Mouse (Mus musculus): ENCODE data around the gene Fgd3. TPM values are rescaled to one million over a fixed set of nuclear protein-coding genes. Genes with fewer than 3 reads are reported as not detected.

Fgd3 gene
- total RNA-seq, 2 experiments from 2014 or later: 0.54 to 0.97 TPM

DNA sequence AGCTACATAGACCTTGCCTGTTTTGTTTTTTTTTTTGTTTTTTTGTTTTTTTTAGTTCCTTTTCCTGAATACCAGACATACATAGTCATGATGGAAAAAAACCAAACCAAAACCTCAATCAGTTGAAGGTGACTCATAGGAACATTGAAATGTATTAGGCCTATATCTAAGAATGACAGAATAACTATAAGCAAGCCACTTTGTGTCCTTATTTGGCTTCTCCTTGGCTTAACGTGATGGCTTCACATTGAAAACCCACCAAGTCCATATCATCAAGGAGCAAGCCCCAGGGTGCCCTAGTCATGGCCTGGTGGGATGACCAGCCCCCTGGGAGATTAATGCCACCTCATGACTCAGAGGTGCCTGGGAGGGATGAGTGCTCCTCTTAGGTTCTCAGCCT lies 19.3 kb downstream of the Fgd3 start:
- DNase-seq: no peak

DNA sequence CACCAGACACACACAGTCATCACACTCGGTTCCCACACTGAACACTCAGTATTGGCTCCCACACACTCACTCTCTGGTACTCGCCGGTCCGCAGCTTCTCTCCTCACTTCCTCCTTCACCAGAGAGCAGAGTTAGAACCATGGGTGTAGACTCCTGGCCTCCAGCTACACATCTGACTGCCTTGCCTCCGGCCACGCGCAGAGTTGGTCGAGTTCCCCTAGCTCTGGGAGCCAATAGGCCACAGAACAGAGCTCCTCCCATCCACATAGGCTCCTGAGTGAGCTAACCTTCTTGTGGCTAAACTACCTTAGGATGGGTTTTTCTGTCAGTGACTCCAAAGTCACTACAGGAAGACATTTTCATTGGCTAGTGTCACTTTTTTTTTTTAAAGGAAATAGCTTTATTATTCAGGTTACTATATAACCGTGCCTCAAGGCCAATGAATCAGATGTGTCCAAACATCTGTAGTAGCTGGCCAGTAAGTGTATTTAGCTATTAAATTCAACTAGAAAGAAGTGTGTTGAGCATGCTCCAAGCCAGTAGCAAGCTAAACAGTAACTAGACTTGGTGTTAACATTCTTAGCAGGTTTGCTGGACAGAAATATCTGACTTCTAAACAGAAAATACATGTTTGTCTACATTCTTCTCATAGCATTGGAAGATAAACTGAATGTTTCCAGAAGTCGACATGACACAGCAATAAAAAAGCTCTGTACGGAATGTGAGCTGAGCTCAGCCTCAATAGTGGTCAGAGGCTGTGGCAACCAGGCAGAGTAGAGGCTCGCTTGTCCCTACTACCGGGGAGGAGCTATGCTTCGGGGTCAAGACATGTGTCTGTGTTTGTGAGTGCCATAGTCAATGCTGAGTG lies 21.4 kb downstream of the Fgd3 start:
- no peak for DNase-seq

DNA sequence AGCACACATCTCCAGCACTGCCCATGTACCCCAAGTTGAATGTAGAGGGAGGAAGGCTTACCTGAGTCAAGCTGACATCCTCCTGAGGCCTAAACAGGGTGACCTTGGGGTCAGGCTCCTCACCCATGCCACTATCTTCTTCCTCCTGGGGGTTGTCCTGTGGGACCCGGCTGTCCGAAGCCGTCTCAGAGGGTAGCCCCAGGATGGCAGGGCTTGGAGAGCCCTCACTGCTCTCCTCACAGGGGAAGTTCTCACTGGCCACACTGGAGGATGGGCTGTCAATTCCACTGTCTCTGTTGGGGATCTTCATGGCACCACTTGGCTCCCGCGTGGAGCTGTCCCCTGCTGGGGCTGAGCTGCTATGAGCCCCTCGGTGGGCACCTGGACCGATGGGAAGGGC lies 23.8 kb downstream of the Fgd3 start:
- DNase-seq: no peak

DNA sequence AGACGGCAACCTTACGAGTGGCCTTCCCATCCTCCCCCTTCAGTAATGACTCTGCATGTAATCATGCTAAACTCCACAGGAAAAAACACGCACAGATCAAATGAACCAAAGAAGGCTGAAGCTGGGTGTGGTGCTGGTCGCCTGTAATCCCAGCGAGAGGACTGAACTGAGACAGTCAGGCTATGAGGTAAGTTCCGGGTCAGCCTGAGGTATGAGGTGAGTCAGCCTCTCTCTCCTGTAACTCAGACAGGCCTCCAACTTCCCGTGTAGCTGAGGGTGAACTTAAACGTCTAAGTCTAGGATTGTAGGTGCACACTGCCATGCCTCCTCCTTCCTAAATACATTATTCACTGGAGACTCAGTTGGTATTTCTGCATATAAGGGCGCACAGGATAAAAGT lies 26.0 kb downstream of the Fgd3 start:
- DNase-seq: no peak

DNA sequence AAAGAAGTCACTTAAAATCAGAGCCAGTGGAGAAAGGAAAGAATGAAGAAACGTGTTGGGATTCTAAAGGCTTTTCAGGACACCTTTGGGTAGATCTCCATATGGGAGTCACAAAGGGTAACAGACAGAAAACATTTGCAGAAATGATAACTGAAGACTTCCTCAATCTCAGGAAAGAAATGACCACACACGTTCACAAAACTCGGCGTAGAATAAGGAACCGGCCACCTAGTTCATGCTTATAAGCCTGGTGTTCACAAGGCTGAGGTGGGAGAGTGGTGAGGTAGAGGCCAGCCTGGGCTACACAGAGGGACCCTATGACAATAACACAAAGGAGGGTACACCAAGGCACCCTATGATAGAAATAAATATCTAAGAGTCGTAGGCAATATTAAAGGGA lies 28.2 kb downstream of the Fgd3 start:
- no peak for DNase-seq

DNA sequence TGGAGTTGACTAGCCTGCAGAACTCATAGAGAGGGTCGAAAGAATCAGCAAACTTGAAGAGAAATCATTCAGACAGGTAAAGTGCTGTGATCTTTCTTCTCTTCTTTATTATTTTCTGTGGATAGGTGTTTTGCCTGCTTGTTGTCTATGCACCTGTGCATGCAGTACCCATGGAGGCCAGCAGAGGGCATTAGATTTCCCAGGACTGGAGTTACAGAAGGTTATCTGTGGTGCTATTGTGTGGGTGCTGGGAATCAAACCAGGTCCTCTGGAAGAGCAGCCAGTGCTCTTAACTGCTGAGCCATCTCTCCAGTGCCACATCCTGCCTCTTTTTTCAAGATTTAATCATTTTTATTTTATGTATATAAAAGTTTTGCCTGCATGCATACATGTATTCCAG lies 28.7 kb downstream of the Fgd3 start:
- DNase-seq: no peak

DNA sequence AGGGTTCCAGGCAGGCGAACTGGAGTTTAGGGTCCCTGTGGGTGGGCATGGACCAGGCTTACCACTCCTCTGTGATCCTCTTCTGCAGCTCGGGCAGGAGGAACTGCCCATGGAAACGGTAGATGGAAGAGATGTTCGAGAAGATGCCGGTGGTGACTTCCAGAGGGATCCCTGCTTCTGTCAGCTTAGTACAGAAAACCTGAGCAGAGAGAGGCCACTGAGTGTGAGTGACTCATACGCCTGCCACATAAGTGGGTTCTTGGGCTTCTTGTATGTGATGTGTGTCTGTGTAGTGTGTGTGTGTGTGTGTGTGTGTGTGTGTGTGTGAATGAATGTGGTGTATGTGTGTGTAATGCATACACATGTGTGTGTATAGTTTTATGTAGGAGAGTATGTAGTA lies 32.9 kb downstream of the Fgd3 start:
- no peak for DNase-seq

DNA sequence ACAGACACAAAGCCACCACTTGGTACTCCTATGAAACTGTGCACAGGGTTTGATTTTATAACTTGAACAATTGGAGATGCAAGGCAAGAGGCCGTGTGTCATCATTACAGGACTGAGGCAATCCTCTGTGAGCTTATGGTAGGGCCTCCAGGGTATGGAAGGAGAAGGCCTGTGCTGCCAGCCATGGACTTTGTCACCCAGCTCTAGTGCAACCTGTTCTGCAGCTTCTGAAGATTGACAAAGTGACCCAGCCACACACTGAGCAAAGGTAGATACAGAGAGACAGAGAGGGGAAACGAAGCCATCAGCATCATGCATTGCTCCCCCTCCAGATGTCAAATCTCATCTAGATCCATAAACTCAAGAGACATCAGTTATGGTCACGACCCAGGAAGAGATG lies 33.4 kb downstream of the Fgd3 start:
- no peak for DNase-seq

DNA sequence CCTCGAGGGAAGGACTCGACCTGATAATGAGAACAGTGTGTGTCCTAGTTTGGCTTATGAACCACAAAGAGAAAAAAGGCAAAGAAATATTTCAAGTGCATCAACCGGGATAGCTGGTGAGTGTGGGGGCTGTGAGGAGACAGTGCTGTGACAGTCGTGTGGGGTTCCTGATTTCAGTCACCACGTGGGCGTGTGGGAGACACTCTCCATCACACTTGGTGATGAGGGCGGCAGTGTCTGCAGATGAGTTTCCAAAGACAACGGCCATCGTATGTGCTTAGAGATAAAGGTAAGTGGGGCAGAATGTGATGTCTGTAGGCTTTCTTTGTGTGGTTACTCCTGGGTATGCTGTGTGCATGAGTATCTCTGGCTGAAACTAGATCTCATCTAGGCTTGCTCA lies 36.4 kb downstream of the Fgd3 start:
- no peak for DNase-seq

DNA sequence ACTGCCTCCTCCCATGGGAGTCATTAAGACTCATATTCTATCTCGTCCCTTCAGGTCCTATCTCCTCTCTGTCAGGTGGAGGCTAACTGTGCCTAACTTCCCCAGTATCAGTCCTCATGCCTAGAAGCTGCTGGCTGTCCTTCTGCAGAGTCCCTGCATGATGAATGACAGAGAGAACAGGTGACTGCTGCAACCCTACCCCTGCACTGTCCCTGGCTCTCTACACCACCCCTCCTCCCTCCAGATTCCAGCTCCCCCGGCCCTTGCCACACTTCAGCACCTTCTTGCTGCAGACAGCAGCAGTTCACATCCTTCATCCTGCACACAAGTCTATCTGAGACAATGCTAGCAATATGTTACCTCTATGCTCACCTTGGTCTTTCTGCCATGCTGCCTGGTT lies 37.9 kb downstream of the Fgd3 start:
- DNase-seq: peak; percentile 67

DNA sequence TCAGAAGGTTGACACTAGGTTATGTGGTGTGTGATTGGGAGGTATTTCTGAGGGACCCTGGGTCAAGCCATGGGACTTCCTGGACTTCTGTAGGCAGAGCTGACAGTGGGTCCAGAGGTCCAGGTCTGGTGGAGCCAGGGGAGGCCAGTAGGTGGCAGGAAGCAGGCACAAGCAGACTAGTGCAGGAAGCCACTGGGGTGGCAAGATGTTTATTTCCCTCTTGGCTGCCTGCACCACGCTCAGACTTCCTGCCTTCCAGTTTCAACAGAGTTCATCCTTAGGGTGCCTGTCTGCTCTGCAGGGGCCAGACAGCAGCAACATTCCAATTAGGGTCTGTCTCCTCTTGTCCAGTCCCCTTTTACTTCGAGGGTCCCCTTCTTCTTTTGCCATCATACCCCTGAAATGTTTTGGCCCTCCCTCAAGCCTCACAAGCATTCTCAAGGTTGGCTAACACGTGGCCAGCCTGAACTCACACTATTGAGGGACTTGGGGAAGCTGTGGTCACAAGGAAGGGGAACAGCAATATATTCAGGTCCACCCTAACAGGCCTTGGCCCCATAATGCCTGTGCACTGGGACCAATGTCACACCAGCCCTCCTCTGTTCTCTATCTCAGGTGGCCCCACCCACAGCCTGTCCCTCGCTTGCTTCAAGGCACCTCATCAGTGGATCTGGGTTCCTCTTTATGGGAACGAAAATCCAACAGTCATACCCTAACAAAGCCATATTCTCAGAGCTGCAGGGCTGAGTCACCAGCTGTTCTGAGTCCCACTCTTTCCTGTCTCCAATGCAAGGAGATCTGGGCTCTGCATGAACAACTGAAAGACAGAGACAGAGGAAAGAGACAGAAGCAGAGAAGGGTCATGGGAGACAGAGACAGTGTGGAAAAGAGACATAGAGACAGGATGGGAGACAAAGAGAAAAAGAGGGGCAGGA lies 48.0 kb downstream of the Fgd3 start:
- no peak for DNase-seq

DNA sequence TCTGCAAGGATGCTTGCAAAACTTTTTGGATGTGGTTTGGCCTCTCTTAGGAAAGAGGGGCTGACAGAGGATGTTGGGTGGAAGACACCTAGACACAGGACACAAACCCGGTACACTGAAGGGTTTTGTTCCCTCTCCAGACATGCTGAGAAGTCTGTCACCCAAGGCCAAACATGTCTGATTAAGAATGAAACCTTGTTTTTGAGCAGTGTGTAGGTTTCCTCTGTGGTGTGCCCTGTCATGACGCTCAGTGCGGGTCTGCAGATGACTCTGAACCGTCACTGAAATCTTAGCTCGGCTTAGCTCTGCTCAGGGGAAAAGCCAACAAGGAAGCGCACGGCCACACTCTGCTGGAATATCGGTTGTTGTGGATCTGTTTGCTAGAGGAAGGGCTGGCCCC lies 49.6 kb downstream of the Fgd3 start:
- DNase-seq: no peak

DNA sequence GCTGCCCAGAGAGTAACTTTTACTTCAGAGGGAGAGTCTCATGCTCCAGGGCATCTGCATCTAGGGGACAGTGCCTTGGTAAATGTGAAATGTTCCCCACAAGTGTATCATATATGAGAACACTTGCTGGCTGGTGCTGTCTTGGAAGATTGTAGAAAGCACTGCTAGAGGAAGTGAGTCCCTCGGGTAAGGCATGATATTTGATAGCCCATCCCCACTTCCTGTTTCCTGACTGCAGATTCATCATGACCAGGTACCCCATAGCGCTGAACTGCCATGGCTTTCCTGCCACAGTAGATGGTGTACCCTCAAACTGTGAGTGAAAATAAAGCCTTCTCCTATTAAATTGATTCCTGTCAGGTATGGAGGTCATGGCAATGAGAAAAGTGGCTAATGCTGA lies 52.5 kb downstream of the Fgd3 start:
- no peak for DNase-seq

DNA sequence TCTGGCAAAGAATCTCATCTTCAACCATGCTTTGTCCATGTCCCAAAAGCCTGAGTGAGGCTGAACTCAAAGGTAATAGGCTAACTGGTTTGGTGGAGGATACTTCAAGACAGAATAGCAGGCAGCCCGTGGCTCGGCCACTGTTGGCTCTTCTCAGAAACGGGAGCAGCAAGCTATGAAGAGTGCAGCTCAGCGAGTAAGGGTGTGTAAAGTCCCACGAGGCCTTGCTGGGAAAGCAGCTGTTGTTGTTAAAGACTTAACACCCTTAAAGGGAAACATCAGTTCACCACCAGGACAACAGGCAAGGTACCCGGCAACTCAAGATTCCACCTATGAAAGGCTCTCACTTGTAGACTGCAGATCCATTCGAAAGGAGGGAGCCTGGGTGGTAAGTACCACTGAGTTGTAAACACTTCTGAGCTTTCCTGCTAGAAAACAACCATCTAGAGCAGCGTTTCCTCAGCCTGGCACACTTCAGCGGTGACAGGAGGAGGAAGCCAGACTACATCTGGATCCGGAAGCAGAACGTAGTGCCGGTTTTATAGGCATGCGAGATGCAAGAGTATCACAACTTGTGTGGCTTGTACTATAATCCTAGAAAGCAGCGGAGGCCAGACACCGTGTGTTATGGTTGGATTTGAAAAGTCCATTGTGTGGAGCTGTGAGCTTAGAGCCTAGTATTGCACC lies 59.9 kb downstream of the Fgd3 start:
- no peak for DNase-seq

DNA sequence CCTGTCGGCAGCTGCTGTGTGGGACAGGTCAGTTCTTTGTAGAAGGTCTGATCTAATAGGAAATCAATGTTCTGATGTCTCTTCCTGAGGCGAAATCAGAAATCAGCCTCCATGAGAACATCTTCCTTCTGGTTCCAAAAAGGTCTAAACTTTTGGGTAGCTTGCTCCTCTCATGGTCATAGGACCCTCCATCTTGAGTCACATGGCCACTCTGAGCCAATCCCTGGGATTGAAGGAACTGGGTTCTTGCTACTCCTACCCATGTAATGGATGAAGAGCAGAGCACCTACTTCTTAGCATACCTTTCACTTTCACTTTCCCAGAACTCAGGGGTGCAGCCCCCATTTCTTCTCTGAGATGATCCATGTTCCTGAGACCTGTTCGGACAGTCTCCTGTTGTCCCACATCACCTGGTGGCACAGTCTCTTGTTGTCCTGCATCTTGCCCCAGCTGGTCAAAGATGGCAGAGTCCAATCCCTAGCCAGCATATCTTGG lies 62.2 kb downstream of the Fgd3 start:
- no peak for DNase-seq

DNA sequence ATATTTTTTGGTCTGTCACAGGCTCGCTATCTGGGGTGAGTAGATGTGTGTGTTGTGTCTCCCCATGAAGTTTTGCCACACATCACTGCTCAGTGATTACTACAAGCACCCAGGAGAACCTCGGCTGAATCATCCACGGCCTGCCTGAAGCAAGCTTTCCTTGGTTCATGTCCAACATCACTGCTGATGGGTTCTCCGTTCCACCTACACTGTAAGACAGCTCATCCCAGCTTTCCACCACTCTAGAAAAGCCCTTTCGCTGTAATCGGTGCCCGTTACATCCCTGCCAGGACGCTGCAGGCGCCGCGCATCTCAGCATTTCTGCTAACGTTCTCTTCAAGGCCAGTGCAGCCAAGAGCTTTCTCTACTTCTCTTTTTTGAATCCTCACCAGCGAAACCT lies 67.4 kb downstream of the Fgd3 start:
- DNase-seq: no peak

DNA sequence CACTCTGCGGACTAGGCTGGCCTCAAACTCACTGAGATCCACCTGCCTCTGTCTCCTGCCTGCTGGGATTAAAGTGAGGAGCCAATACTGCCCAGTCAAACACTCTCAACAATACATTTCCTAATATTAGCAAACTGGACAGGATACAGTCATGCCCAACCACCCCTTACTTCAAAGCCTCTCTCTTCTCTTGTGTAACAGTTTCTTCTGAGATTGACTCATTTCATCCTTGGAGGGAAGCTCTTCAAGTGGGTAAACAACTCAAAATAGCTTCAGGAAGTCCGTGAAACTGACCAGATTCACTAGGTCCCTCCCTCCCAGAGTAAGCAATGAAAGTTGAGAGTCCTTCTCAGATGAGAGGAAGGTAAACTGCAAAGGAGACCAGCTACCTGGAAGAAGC lies 68.0 kb downstream of the Fgd3 start:
- no peak for DNase-seq

DNA sequence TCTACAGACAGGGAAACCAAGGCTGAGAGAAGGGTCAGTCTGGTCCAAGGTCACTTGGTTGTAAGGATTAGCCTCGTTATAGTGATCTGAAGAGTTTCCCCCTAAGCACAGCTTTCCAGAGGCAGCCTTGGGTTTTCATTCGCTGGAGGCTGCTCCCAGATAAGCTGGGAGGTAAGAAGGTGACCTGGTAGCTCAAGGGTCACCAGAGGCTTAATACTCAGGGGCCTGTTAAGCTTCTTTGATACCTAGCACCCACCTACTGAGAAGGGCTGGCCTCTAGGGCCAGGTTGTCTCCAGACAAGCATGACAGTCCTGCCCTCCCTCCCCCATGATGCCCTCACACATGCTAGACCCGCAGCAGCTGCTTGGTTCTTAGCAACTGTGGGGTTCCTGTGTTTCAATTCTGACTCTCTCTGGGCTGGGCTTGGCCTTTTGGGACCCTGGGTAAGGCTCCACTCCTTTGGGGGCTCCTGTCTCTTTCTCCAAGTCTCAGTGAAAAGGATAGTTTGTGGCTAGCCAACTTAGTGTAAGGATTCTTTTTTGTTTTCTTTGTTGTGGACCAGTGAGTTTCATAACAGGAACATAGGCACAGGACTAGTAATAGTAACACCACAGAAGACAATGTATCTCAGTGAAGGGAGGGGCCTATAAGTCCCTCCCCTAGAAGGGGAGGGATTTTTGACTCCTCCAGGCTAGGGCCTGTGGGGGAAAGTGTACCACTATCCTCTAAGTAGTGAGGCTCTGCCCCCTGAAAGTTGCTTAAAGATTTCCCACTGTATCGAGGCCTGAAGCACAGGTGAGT lies 69.2 kb downstream of the Fgd3 start:
- no peak for DNase-seq

DNA sequence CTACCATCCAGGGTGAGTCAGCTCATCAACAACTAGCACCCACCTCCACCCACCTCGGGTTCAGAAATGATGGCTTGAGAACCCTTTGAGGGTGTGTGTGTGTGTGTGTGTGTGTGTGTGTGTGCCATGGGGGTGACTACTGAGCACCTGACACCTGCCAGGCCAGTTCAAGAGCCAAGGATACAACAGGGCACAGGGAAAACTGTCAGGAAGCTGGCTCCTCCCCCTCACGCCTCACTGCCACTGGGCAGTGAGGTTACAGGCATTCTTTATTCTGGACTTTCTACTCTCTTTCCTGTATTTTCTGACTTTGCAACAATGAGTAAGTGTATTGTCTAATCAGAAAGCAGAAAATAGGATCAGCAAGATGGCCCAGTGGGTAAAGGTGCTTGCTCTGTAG lies 70.5 kb downstream of the Fgd3 start:
- DNase-seq: no peak

DNA sequence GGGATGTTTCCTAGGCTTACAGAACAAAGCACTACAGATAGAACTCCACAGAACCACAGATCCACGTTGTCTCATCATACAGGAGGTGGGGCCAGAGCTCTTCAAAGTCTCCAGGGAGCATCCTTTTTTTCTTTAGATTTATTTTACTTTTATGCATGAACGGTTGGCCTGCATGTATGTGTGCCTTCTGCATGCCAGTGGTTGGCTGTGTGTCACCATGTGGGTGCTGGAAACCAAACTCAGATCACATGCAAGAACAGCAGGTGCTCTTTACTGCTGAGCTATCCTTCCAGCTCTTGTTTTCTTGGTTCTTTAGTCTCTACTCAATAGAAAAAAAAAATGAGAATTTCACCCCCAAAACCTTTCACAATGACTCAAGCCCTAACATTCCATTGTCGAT lies 71.2 kb downstream of the Fgd3 start:
- no peak for DNase-seq

DNA sequence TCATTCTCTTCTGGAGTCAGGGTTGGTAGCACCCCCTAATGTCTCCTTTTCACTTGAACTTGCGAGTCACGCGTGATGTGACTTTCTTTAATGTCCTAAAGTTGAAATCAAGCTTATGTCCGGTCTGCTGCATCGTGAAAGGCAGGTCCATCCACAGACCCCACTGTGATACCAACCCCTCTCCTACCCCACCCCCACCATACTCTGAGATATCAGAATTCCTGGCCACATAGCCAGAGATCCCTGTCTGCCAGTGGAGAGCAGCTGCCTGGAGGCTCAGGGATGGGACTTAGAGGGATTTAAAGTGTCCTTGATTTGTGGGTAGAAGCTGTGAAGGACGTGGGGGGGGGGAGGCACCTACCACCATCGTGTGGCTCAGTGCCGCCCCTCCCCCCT lies 71.6 kb downstream of the Fgd3 start, which contains the start of gene Susd3:
TSS of gene Susd3 (minus strand) at position 240 of the 396 bp plus-strand sequence.
- no peak for DNase-seq
